ENCODE assay signal across 9 mouse cellular contexts in the genomic region with DNA sequence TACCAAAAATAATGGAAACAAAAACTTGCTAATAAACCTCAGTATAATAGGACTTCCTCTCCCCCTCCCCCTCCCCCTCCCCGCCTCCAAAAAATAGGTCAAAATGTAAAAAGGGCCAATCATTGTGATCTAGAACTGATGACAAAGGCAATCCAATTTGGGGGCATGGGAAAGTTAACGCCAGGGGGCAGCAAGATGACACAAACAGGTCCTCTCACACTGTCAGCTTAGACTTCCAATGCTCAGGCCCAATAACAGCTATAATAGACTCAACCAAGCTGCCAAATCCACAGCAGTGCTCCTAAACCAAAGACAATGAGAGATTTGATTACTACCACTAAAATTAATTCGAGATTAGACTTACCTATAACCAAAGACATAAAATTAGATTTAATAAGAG. TPM values are rescaled to one million over a fixed set of nuclear protein-coding genes. Genes with fewer than 3 reads are reported as not detected.
A peak's percentile ranks its signal among the peaks of the same experiment; 100 is the strongest.
DNase-seq lines count a peak whose midpoint lies in the region; ATAC-seq and TF ChIP-seq lines count a peak whose summit lies in the region.
"Had no signal": no experiment of that assay in that cellular context is flagged by ENCODE, and none has a peak within 500 bp of the region (broad histone marks: within the 10 kb centered on the region; RNA-seq: fewer than 3 reads in every experiment).

No protein-coding gene starts in this region.

- H3K27me3 ChIP-seq in forebrain, embryonic 11.5 days (ENCODE audit: control insufficient read depth, insufficient read depth, low read length) = no peaks in the 10 kb centered on the region
- H3K27me3 ChIP-seq in forebrain, embryonic 12.5 days = no peaks in the 10 kb centered on the region
- H3K27me3 ChIP-seq in G1E (ENCODE audit: insufficient read depth, low read length) = no peaks in the 10 kb centered on the region
- H3K27me3 ChIP-seq in lung, embryonic 14.5 days (ENCODE audit: insufficient read depth, low read length) = no peaks in the 10 kb centered on the region
- H3K27me3 ChIP-seq in spleen, adult 2 months (ENCODE audit: control insufficient read depth, insufficient read depth, low read length) = no peaks in the 10 kb centered on the region

- H3K36me3 ChIP-seq in forebrain, embryonic 11.5 days (ENCODE audit: control insufficient read depth, insufficient read depth, low read length) = no peaks in the 10 kb centered on the region
- H3K36me3 ChIP-seq in forebrain, embryonic 12.5 days (replicated peaks) = no peaks in the 10 kb centered on the region
- H3K36me3 ChIP-seq in G1E (replicated peaks) = no peaks in the 10 kb centered on the region
- no peaks in the 10 kb centered on the region for H3K36me3 ChIP-seq in lung, embryonic 14.5 days (ENCODE audit: insufficient read depth)
- H3K36me3 ChIP-seq in spleen, adult 2 months (ENCODE audit: control insufficient read depth, insufficient read depth, low read length) = no peaks in the 10 kb centered on the region

- H3K9me3 ChIP-seq in forebrain, embryonic 11.5 days (ENCODE audit: control insufficient read depth, low read length) = no peaks in the 10 kb centered on the region
- no peaks in the 10 kb centered on the region for H3K9me3 ChIP-seq in forebrain, embryonic 12.5 days
- no peaks in the 10 kb centered on the region for H3K9me3 ChIP-seq in G1E (replicated peaks)
- no peaks in the 10 kb centered on the region for H3K9me3 ChIP-seq in lung, embryonic 14.5 days (ENCODE audit: low read depth, low read length)

- no peak for TF ChIP-seq CTCF in G1E (IDR thresholded peaks at IDR 0.05; ENCODE audit: low read depth, low read length)
- peak; percentile 58 for TF ChIP-seq CTCF in lung, embryonic 14.5 days (IDR thresholded peaks at IDR 0.05; ENCODE audit: low read depth)
- TF ChIP-seq CTCF in spleen, adult 2 months (IDR thresholded peaks at IDR 0.05; ENCODE audit: extremely low read depth, insufficient read depth, insufficient read length, insufficient replicate concordance) = peak; percentile 34; the same call in 1 of the 2 replicates

- TF ChIP-seq POLR2A in spleen, adult 2 months (IDR thresholded peaks at IDR 0.05; ENCODE audit: low read depth, low read length) = no peak

- no peak overlapping the region for H3K4me2 ChIP-seq in forebrain, embryonic 11.5 days (ENCODE audit: low read depth, low read length, severe bottlenecking)
- H3K4me2 ChIP-seq in forebrain, embryonic 12.5 days = no peak overlapping the region
- no peak overlapping the region for H3K4me2 ChIP-seq in lung, embryonic 14.5 days

- no peak overlapping the region for H3K4me3 ChIP-seq in forebrain, embryonic 11.5 days (ENCODE audit: low read depth, low read length)
- no peak overlapping the region for H3K4me3 ChIP-seq in forebrain, embryonic 12.5 days (replicated peaks)
- no peak overlapping the region for H3K4me3 ChIP-seq in G1E (ENCODE audit: low read depth, low read length)
- H3K4me3 ChIP-seq in lung, embryonic 14.5 days (ENCODE audit: low read depth, low read length) = no peak overlapping the region
- H3K4me3 ChIP-seq in spleen, adult 2 months (ENCODE audit: extremely low read depth, insufficient read depth, insufficient read length) = no peak overlapping the region

- H3K4me1 ChIP-seq in forebrain, embryonic 11.5 days (replicated peaks; ENCODE audit: control insufficient read depth, insufficient read depth, low read length) = no peaks in the 10 kb centered on the region
- no peaks in the 10 kb centered on the region for H3K4me1 ChIP-seq in forebrain, embryonic 12.5 days
- H3K4me1 ChIP-seq in G1E (ENCODE audit: insufficient read depth, low read depth, low read length) = no peaks in the 10 kb centered on the region
- H3K4me1 ChIP-seq in lung, embryonic 14.5 days (ENCODE audit: insufficient read depth) = no peaks in the 10 kb centered on the region
- H3K4me1 ChIP-seq in spleen, adult 2 months (ENCODE audit: control insufficient read depth, insufficient read depth, insufficient read length) = no peaks in the 10 kb centered on the region

- H3K27ac ChIP-seq in forebrain, embryonic 11.5 days (ENCODE audit: low read depth, low read length) = no peak overlapping the region
- no peak overlapping the region for H3K27ac ChIP-seq in forebrain, embryonic 12.5 days
- no peak overlapping the region for H3K27ac ChIP-seq in lung, embryonic 14.5 days (ENCODE audit: low read depth)
- no peak overlapping the region for H3K27ac ChIP-seq in spleen, adult 2 months (ENCODE audit: insufficient read depth, low read length)

- DNase-seq in forebrain, embryonic 11.5 days (ENCODE audit: low spot score) = peak; percentile 49
- DNase-seq in G1E (ENCODE audit: low spot score) = peak; percentile 0
- DNase-seq in cerebellum, adult 8-10 months = peak; percentile 8
- DNase-seq in gastrocnemius, postnatal 10 days = peak; percentile 41
- DNase-seq in kidney, postnatal 25 days = peak; percentile 72 to 83
- DNase-seq in lung, embryonic 14.5 days = peak; percentile 61
- peak; percentile 31 to 46 for DNase-seq in spleen, adult 2 months (ENCODE audit: low read depth in 1 of 2, low spot score in 2 of 2)

- no peak for ATAC-seq in forebrain, embryonic 11.5 days (replicated peaks; ENCODE audit: low FRiP score)
- ATAC-seq in forebrain, embryonic 12.5 days (ENCODE audit: low FRiP score) = no peak
- peak; percentile 73 for ATAC-seq in G1E (ENCODE audit: extremely low read depth, insufficient number of reproducible peaks, low FRiP score, poor library complexity, severe bottlenecking)
- peak; percentile 66; the same call in 1 of the 2 replicates for ATAC-seq in lung, embryonic 14.5 days (ENCODE audit: insufficient read depth)

- WGBS in forebrain, embryonic 11.5 days = 23% methylated on average over 3 of the region's 3 CpGs
- 16% methylated on average over 3 of the region's 3 CpGs for WGBS in forebrain, embryonic 12.5 days
- WGBS in lung, embryonic 14.5 days = 12% methylated on average over 3 of the region's 3 CpGs
- WGBS in spleen, adult 2 months = 8% methylated on average over 3 of the region's 3 CpGs

- no peak overlapping the region for H3K9ac ChIP-seq in forebrain, embryonic 11.5 days (ENCODE audit: low read length)
- no peak overlapping the region for H3K9ac ChIP-seq in forebrain, embryonic 12.5 days
- H3K9ac ChIP-seq in lung, embryonic 14.5 days = no peak overlapping the region

RNA-seq across cellular contexts. Expression of gene Cldn34b2, which starts 16.5 kb away (rescaled TPM):
- not detected in 2 replicates for polyA plus RNA-seq in forebrain, embryonic 11.5 days (2014; fragmentation: Nextera tagmentation; extraction: Ambion mirVana)
- not detected in 2 replicates for polyA plus RNA-seq in forebrain, embryonic 12.5 days (2016; fragmentation: Nextera tagmentation; extraction: Ambion mirVana)
- total RNA-seq in G1E (2014; fragmentation: Nextera tagmentation) (not detected in 2 replicates), G1E (2017) (not detected in 2 replicates)
- not detected in 2 replicates for polyA plus RNA-seq in G1E (2012)
- total RNA-seq in gastrocnemius, postnatal 10 days (2021) = not detected
- not detected in 2 replicates for polyA plus RNA-seq in lung, embryonic 14.5 days (2014; fragmentation: Nextera tagmentation; extraction: Ambion mirVana)
- polyA plus RNA-seq in spleen, adult 2 months (2012; rRNA removed) = not detected in 2 replicates
- polyA plus RNA-seq: limb, embryonic 14.5 days had no signal

RNA-seq across cellular contexts. Expression of gene Magea2, which starts 51.3 kb away (rescaled TPM):
- not detected in 2 replicates for polyA plus RNA-seq in forebrain, embryonic 11.5 days (2014; fragmentation: Nextera tagmentation; extraction: Ambion mirVana)
- polyA plus RNA-seq in forebrain, embryonic 12.5 days (2016; fragmentation: Nextera tagmentation; extraction: Ambion mirVana) = not detected in 2 replicates
- total RNA-seq in G1E (2014; fragmentation: Nextera tagmentation) (not detected in 2 replicates), G1E (2017) (not detected in 2 replicates)
- not detected in 2 replicates for polyA plus RNA-seq in G1E (2012)
- total RNA-seq in gastrocnemius, postnatal 10 days (2021) = not detected
- not detected in 2 replicates for polyA plus RNA-seq in lung, embryonic 14.5 days (2014; fragmentation: Nextera tagmentation; extraction: Ambion mirVana)
- not detected in 2 replicates for polyA plus RNA-seq in spleen, adult 2 months (2012; rRNA removed)
- polyA plus RNA-seq: limb, embryonic 14.5 days had no signal

RNA-seq across cellular contexts. Expression of gene Magea1, which starts 55.1 kb away (rescaled TPM):
- polyA plus RNA-seq in forebrain, embryonic 11.5 days (2014; fragmentation: Nextera tagmentation; extraction: Ambion mirVana) = not detected in 2 replicates
- not detected in 2 replicates for polyA plus RNA-seq in forebrain, embryonic 12.5 days (2016; fragmentation: Nextera tagmentation; extraction: Ambion mirVana)
- total RNA-seq in G1E (2014; fragmentation: Nextera tagmentation) (not detected in 2 replicates), G1E (2017) (not detected in 2 replicates)
- not detected in 2 replicates for polyA plus RNA-seq in G1E (2012)
- total RNA-seq in gastrocnemius, postnatal 10 days (2021) = not detected
- not detected in 2 replicates for polyA plus RNA-seq in lung, embryonic 14.5 days (2014; fragmentation: Nextera tagmentation; extraction: Ambion mirVana)
- polyA plus RNA-seq in spleen, adult 2 months (2012; rRNA removed) = not detected in 2 replicates
- polyA plus RNA-seq: limb, embryonic 14.5 days had no signal

Comparison
In these comparisons a context has a peak if more than half of its experiments do, and no peak if none do; other contexts are left out.
1. ATAC-seq: peak in G1E (single experiment) and lung, embryonic 14.5 days (single experiment); none in forebrain, embryonic 11.5 days (single experiment) and forebrain, embryonic 12.5 days (single experiment).
2. DNase-seq: peak in every context shown above with its lines; median percentile 78 in kidney, postnatal 25 days; 61 in lung, embryonic 14.5 days; 49 in forebrain, embryonic 11.5 days; 41 in gastrocnemius, postnatal 10 days; 38 in spleen, adult 2 months; 8 in cerebellum, adult 8-10 months; 0 in G1E.